Mouse (Mus musculus) adrenal gland, adult 18-20 months (tissue): ENCODE data around the gene Oas1a. TPM values are rescaled to one million over a fixed set of nuclear protein-coding genes. Genes with fewer than 3 reads are reported as not detected.

Experiments
- microRNA-seq, 2 experiments: library from miRNA; unstranded; fragments of <30 nt; microRNA quantifications; one replicate each; pipeline ENCODE4 v1.2.0; 2021; ENCODE audit warnings: borderline number of aligned reads in 2 of 2
- total RNA-seq, 2 experiments: library from RNA; stranded (reverse); gene quantifications; 1 replicate in 1 of 2; 2 replicates in 1 of 2; pipeline ENCODE4 v1.2.3; 2021

Gene Oas1a
- total RNA-seq, 2 experiments from 2014 or later, result 2.4 to 2.8 TPM

Small RNA genes within 50 kb of the gene (microRNA-seq; reads per million reads assigned to microRNA genes)
- gene Gm22907, result 0 reads per million in 2 experiments

Other genes with a start within 250 kb of the Oas1a start
- gene Dtx1, start 195.6 kb downstream of the Oas1a start, total RNA-seq, result 10 to 100 TPM in 1 of 2 experiments, 1 to 10 TPM in 1; 6.0 to 12.3 TPM
- gene Oas2, start 157.7 kb downstream of the Oas1a start, total RNA-seq, result 1 to 10 TPM in 1 of 2 experiments, under 1 TPM in 1; 0.99 to 1.1 TPM
- under 1 TPM; 0.50 to 0.64 TPM for gene Oas3, start 129.9 kb downstream of the Oas1a start, total RNA-seq
- not detected for gene Oas1e, start 112.0 kb downstream of the Oas1a start, total RNA-seq
- gene Oas1c, start 95.0 kb downstream of the Oas1a start, total RNA-seq, result under 1 TPM; 0.46 to 0.64 TPM
- not detected for gene Oas1f, start 60.2 kb downstream of the Oas1a start, total RNA-seq
- gene Oas1h, start 46.1 kb downstream of the Oas1a start, total RNA-seq, result not detected
- 1 to 10 TPM in 1 of 2 experiments, under 1 TPM in 1; 0.90 to 1.2 TPM for gene Oas1g, start 19.9 kb downstream of the Oas1a start, total RNA-seq
- not detected for gene Oas1d, start 7.0 kb upstream of the Oas1a start, total RNA-seq
- 1 to 10 TPM; 3.3 to 3.6 TPM for gene Rph3a, start 102.6 kb upstream of the Oas1a start, total RNA-seq